Mouse (Mus musculus) adrenal gland, adult 18-20 months (tissue): ENCODE results near the gene Gm30737. TPM values are rescaled to one million over a fixed set of nuclear protein-coding genes. Genes with fewer than 3 reads are reported as not detected.
"Not testable (repeated sequence)": the region's sequence is repeated elsewhere in the genome, so short reads cannot be mapped to it uniquely, and the experiment has no call there.

Experiments
- DNase-seq, 2 experiments: peaks; one replicate each; pipeline ENCODE4 v3.0.0; 2021 to 2022; ENCODE audit warnings: low spot score in 2 of 2
- long read RNA-seq, 2 experiments: library from polyadenylated mRNA; stranded (forward); transcript quantifications; one replicate each; pipeline ENCODE4 v2.0.0; 2021
- total RNA-seq, 2 experiments: library from RNA; stranded (reverse); gene quantifications; 1 replicate in 1 of 2; 2 replicates in 1 of 2; pipeline ENCODE4 v1.2.3; 2021

Gm30737 gene
- total RNA-seq = not detected
- long read RNA-seq, experiment 1 = 0 reads
- long read RNA-seq, experiment 2 = 0 reads

- DNase-seq = not testable (repeated sequence)
Measured at GRCm38 (mm10) chrY:14400410-14400809, at the start of gene Gm30737. TSS of gene Gm30737 (plus strand) at chrY:14400710.
